Mouse (Mus musculus): Measurements from ENCODE around the gene Vmo1.

Vmo1 gene

GRCm38 (mm10) chr11:70472716-70473115, 41.7 kb downstream of the Vmo1 start:
- no peak for DNase-seq (ENCODE audit: low spot score in 2 of 2)

- DNase-seq (ENCODE audit: low spot score in 2 of 2), result no peak
These were observed 44.7 kb downstream of the Vmo1 start for GRCm38 (mm10) chr11:70469764-70470163.

GRCm38 (mm10) chr11:70467902-70468619, 46.4 kb downstream of the Vmo1 start:
- DNase-seq (ENCODE audit: low spot score in 2 of 2), result no peak

DNA sequence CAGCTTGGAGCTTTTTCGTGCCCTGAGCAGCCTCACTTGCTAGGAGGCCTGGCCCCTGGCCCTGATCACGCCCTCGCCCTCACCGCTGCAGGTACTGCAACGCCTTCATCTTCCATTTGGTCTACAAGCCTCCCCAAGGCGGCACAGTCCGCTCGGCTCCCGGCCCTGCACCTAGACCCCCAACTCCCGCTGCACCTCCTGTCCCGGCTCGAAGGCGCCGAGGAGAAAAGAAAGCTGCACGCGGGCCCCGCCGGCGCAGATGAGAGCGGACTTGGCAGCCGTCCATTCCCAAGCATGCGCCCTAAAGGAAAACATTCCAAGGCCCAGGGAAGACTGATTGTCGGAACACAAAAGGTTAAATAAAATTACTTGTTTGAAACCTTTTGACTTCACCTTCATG, 48.6 kb downstream of the Vmo1 start:
- DNase-seq (ENCODE audit: low spot score in 2 of 2), result no peak

DNA sequence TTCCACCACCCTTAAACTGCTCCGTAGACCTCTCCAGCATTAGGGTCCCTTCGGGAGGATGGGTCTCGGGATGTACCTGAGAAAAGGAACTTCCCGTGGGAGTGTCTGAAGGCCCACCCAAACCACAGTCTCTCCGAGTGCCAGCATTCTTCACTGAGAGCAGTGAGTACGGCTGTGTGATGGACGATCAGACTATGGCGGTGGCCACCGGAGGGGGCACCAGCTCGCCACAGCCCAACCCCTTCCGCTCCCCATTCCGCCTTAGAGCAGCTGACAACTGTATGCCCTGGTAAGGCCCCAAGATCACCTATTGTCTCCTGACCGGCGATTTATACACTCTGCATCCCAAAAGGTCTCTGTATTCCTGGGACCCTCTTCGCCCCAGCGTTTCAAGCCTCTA, 49.2 kb downstream of the Vmo1 start:
- DNase-seq (ENCODE audit: low spot score in 2 of 2), result no peak

- DNase-seq (ENCODE audit: low spot score in 2 of 2), result no peak
These were observed 50.4 kb downstream of the Vmo1 start for GRCm38 (mm10) chr11:70463970-70464369.
